Mouse (Mus musculus): ENCODE measurements around the gene Fam69b. TPM values are rescaled to one million over a fixed set of nuclear protein-coding genes. Genes with fewer than 3 reads are reported as not detected.

The Fam69b gene
- polyA plus RNA-seq, 1 experiment: 10.3 TPM

- Histone ChIP-seq H3K36me3 (ENCODE audit: control insufficient read depth, insufficient read depth, low read length) (no peaks in the 10 kb centered on the region), H3K4me3 (ENCODE audit: control insufficient read depth, low read depth, low read length) (peak within 1 kb of the TSS; percentile 80), H3K27me3 (ENCODE audit: control insufficient read depth, insufficient read depth, low read length) (no peaks in the 10 kb centered on the region), H3K27ac (ENCODE audit: control insufficient read depth, insufficient read depth, low read depth, low read length) (no peak within 1 kb of the TSS), H3K4me1 (ENCODE audit: control insufficient read depth, insufficient read depth, low read length) (peaks cover 6% of the 10 kb centered on the region)
- TF ChIP-seq POLR2A (IDR thresholded peaks at IDR 0.05; ENCODE audit: control insufficient read depth, low read depth, low read length) (no peak), CTCF (IDR thresholded peaks at IDR 0.05; ENCODE audit: control insufficient read depth, insufficient read depth, insufficient replicate concordance, low read depth, low read length) (peak; percentile 39; the same call in 1 of the 2 replicates)
These were observed 41.8 kb upstream of the Fam69b start, which contains the start of gene Gm20532 for GRCm38 (mm10) chr2:26586294-26587043. Gene Gm20532, plus strand, starts transcription at chr2:26586639.

GRCm38 (mm10) chr2:26587044-26587405, 41.2 kb upstream of the Fam69b start:
- peak overlapping the region; percentile 80 for H3K4me3 ChIP-seq (ENCODE audit: control insufficient read depth, low read depth, low read length)
- TF ChIP-seq POLR2A (IDR thresholded peaks at IDR 0.05; ENCODE audit: control insufficient read depth, low read depth, low read length) (no peak), CTCF (IDR thresholded peaks at IDR 0.05; ENCODE audit: control insufficient read depth, insufficient read depth, insufficient replicate concordance, low read depth, low read length) (no peak)
- H3K27ac ChIP-seq (ENCODE audit: control insufficient read depth, insufficient read depth, low read depth, low read length): no peak overlapping the region
- no peaks in the 10 kb centered on the region for H3K36me3 ChIP-seq (ENCODE audit: control insufficient read depth, insufficient read depth, low read length)
- peaks cover 6% of the 10 kb centered on the region for H3K4me1 ChIP-seq (ENCODE audit: control insufficient read depth, insufficient read depth, low read length)
- H3K27me3 ChIP-seq (ENCODE audit: control insufficient read depth, insufficient read depth, low read length): no peaks in the 10 kb centered on the region

- H3K27me3 ChIP-seq (ENCODE audit: control insufficient read depth, insufficient read depth, low read length): no peaks in the 10 kb centered on the region
- H3K36me3 ChIP-seq (ENCODE audit: control insufficient read depth, insufficient read depth, low read length): no peaks in the 10 kb centered on the region
- peaks cover 6% of the 10 kb centered on the region for H3K4me1 ChIP-seq (ENCODE audit: control insufficient read depth, insufficient read depth, low read length)
- H3K4me3 ChIP-seq (ENCODE audit: control insufficient read depth, low read depth, low read length): no peak overlapping the region
- H3K27ac ChIP-seq (ENCODE audit: control insufficient read depth, insufficient read depth, low read depth, low read length): no peak overlapping the region
- no peak for TF ChIP-seq POLR2A (IDR thresholded peaks at IDR 0.05; ENCODE audit: control insufficient read depth, low read depth, low read length)
These were observed 39.7 kb upstream of the Fam69b start for GRCm38 (mm10) chr2:26588573-26588972.

GRCm38 (mm10) chr2:26589284-26589683, 39.0 kb upstream of the Fam69b start:
- TF ChIP-seq POLR2A (IDR thresholded peaks at IDR 0.05; ENCODE audit: control insufficient read depth, low read depth, low read length): no peak
- TF ChIP-seq CTCF (IDR thresholded peaks at IDR 0.05; ENCODE audit: control insufficient read depth, insufficient read depth, insufficient replicate concordance, low read depth, low read length): no peak
- H3K4me3 ChIP-seq (ENCODE audit: control insufficient read depth, low read depth, low read length): no peak overlapping the region
- peaks cover 6% of the 10 kb centered on the region for H3K4me1 ChIP-seq (ENCODE audit: control insufficient read depth, insufficient read depth, low read length)
- H3K36me3 ChIP-seq (ENCODE audit: control insufficient read depth, insufficient read depth, low read length): no peaks in the 10 kb centered on the region
- H3K27me3 ChIP-seq (ENCODE audit: control insufficient read depth, insufficient read depth, low read length): no peaks in the 10 kb centered on the region
- H3K27ac ChIP-seq (ENCODE audit: control insufficient read depth, insufficient read depth, low read depth, low read length): no peak overlapping the region

GRCm38 (mm10) chr2:26590282-26590681, 38.0 kb upstream of the Fam69b start:
- Histone ChIP-seq H3K4me3 (ENCODE audit: control insufficient read depth, low read depth, low read length) (no peak overlapping the region), H3K27me3 (ENCODE audit: control insufficient read depth, insufficient read depth, low read length) (no peaks in the 10 kb centered on the region)

GRCm38 (mm10) chr2:26590962-26591361, 37.3 kb upstream of the Fam69b start:
- H3K4me3 ChIP-seq (ENCODE audit: control insufficient read depth, low read depth, low read length): no peak overlapping the region
- peaks cover 6% of the 10 kb centered on the region for H3K4me1 ChIP-seq (ENCODE audit: control insufficient read depth, insufficient read depth, low read length)
- no peak for TF ChIP-seq POLR2A (IDR thresholded peaks at IDR 0.05; ENCODE audit: control insufficient read depth, low read depth, low read length)
- no peak for TF ChIP-seq CTCF (IDR thresholded peaks at IDR 0.05; ENCODE audit: control insufficient read depth, insufficient read depth, insufficient replicate concordance, low read depth, low read length)
- H3K27ac ChIP-seq (ENCODE audit: control insufficient read depth, insufficient read depth, low read depth, low read length): no peak overlapping the region
- H3K27me3 ChIP-seq (ENCODE audit: control insufficient read depth, insufficient read depth, low read length): no peaks in the 10 kb centered on the region
- no peaks in the 10 kb centered on the region for H3K36me3 ChIP-seq (ENCODE audit: control insufficient read depth, insufficient read depth, low read length)

More at GRCm38 (mm10) chr2:26590282-26590681, 38.0 kb upstream of the Fam69b start:
- Histone ChIP-seq H3K27ac (ENCODE audit: control insufficient read depth, insufficient read depth, low read depth, low read length) (no peak overlapping the region), H3K4me1 (ENCODE audit: control insufficient read depth, insufficient read depth, low read length) (peaks cover 6% of the 10 kb centered on the region), H3K36me3 (ENCODE audit: control insufficient read depth, insufficient read depth, low read length) (no peaks in the 10 kb centered on the region)
- TF ChIP-seq CTCF (IDR thresholded peaks at IDR 0.05; ENCODE audit: control insufficient read depth, insufficient read depth, insufficient replicate concordance, low read depth, low read length) (no peak), POLR2A (IDR thresholded peaks at IDR 0.05; ENCODE audit: control insufficient read depth, low read depth, low read length) (no peak)

- TF ChIP-seq POLR2A (IDR thresholded peaks at IDR 0.05; ENCODE audit: control insufficient read depth, low read depth, low read length) (no peak), CTCF (IDR thresholded peaks at IDR 0.05; ENCODE audit: control insufficient read depth, insufficient read depth, insufficient replicate concordance, low read depth, low read length) (no peak)
- no peaks in the 10 kb centered on the region for H3K36me3 ChIP-seq (ENCODE audit: control insufficient read depth, insufficient read depth, low read length)
- no peaks in the 10 kb centered on the region for H3K27me3 ChIP-seq (ENCODE audit: control insufficient read depth, insufficient read depth, low read length)
- no peak overlapping the region for H3K27ac ChIP-seq (ENCODE audit: control insufficient read depth, insufficient read depth, low read depth, low read length)
- H3K4me3 ChIP-seq (ENCODE audit: control insufficient read depth, low read depth, low read length): no peak overlapping the region
- peaks cover 3% of the 10 kb centered on the region for H3K4me1 ChIP-seq (ENCODE audit: control insufficient read depth, insufficient read depth, low read length)
These were observed 36.8 kb upstream of the Fam69b start for GRCm38 (mm10) chr2:26591416-26591815.
